Mouse (Mus musculus) retina, embryonic 14.5 days (tissue): ENCODE results near the gene Bicral.
A peak's percentile ranks its signal among the peaks of the same experiment; 100 is the strongest.
"Not testable (repeated sequence)": the region's sequence is repeated elsewhere in the genome, so short reads cannot be mapped to it uniquely, and the experiment has no call there.

Source experiments
- DNase-seq: peaks from one replicate; pipeline ENCODE4 v3.0.0-alpha.2; 2015; ENCODE audit warnings: low spot score

The Bicral gene

DNA sequence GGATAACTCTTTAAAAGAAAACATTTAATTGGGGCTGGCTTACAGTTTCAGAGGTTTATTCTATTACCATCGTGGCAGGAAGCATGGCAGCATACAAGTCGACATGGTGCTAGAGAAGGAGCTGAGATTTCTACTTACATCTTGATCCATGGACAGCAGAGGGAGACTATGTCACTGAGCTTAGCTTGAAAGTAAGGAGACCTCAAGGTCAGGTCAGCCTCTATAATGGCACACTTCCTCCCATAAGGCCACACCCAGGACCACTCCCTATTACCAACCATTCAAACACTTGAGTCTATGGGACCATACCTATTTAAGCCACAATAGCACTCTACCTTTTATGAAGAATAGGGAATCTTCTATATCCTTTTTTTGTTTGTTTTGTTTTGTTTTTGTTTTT, 65.3 kb downstream of the Bicral start:
- no peak for DNase-seq

DNA sequence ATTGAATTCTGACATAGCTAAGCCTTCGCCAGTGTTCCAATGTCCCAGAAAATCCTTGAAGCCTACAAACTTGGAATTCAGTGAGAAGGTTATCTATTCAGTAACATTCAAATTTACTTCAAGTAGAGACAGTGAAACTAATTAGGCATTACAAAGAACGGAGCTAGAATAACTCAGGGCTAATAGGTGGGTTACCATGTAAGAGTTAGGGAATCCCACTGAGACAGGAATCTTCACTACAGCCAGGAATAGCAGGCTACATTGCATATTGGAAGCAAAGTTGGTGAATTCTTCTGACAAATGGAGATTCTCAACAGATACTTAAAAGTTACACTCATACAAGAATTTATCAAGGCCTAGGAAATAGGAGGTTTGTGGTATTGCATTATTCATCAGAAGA, 70.3 kb downstream of the Bicral start:
- DNase-seq, result not testable (repeated sequence)

- DNase-seq, result no peak
These were observed 71.3 kb downstream of the Bicral start for GRCm38 (mm10) chr17:46786952-46787351.

- no peak for DNase-seq
These were observed 75.1 kb downstream of the Bicral start for GRCm38 (mm10) chr17:46783222-46783565.

DNA sequence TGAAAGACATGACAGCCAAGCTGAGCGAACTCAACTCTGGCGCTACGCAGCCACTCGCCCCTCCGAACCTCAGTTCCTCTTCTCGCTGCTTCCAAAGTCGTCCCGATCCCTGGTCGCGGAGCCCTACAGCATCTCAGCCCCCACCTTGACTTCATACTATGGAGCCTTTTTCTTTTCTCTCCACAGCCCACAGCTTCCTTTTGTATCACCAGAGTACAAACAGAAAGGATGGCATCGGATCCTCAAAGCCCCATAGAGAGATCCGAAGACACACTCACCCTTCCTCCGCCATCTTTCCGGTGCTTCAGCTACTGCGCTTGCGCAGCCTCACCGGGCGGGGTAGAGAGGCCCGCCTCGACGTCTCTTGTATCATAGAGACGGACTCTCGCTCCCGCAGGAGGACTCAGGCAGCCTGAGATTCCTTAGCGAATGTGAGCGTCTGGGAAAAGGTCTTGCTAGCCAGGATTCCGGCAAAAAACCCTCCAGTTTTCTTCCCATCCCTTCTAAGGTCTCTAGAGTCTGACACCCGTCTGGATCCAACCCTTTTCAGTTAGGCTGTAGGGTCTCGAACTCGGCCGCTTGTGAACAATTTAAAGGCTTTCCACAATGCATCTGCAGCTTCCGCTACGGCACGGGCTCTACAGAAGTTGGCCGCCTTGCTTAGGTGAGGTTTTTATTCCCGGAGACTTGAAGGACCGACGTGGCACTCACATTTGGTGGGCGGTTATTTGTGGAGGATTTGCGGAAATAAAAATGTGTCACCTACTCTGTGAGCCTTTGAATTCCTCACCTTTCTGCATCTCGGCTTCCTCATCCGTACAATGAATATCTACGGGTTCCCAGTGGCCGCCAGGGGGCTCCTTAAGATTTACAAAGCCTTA, 75.7 kb downstream of the Bicral start, which contains the start of gene Rpl7l1:
Rpl7l1 (minus strand) TSS at position 332 of the 881 bp plus-strand sequence.
- DNase-seq, result peak; percentile 96

GRCm38 (mm10) chr17:46781876-46782275, 76.4 kb downstream of the Bicral start:
- peak; percentile 11 for DNase-seq

DNA sequence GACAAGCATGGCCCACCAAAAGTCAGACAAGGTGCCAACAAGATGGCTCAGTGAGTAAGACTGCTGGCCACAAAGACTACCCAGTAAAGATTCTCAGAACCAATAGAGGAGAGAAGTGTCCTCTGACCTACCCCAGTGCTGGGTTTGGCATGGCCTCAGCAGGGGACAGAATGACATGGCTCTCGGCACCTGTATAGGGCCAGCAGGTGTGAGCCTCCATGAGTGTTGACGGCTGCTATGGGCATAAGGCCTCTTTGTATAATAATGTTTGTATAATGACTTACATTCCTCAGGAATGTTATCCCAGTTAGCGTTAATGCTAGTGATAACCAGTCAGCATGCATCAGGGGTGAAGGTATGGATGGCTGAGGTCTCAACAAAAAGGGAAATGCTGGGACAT, 82.2 kb downstream of the Bicral start:
- DNase-seq, result no peak

- no peak for DNase-seq
These were observed 83.2 kb downstream of the Bicral start for GRCm38 (mm10) chr17:46775070-46775469.

DNA sequence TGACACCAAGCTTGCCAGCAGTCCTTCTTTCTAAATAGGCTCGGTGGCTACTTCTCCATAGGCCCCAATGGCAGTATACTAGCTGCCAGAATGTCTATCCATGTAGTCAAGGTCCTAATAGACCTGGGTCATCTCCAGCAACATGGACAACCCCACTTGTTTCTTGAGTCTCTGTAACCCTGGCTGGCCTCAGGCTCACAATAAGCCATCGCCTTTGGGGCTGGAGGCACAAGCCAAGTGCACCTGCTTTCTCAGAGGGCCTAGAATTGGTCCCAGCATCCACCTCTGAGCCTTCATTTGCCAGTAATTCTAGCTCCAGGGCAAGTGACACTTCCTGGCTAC, 84.2 kb downstream of the Bicral start:
- no peak for DNase-seq

DNA sequence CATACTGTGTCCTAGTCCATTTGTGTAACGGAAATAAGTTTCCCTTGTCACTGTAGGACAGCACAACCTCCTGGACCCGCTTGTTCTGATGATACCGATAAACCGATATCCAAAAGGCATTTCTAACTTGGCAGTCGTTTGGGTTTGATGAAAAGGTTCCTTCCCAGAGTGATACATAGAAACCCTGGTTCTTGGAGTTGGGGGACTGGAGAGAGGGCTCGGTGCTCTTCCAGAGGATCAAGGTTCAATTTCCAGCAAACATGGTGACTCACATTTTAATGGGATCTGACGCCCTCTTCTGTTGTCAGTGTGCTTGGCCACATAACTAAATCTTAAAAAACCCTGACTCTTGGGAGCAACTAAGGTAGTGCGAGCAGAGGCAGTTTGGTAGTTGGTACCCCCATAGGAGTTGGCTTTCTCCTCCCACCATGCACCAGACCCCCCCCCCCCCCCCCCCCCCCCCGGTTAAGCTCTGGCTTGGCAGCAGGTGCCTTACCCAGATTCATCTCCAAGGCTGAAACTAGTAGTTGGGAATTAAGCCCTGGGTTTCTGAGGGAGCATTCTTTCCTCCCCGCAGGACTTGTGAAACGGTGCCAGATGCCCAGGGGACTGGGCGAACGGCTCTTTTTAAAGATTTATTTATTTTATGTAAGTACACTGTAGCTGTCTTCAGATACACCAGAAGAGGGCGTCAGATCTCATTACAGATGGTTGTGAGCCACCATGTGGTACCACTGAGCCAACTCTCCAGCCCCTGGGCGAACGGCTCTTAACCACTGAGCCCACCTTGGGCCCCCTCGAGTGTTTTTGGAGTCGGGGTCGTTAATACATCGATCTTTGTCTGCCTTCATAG, 84.8 kb downstream of the Bicral start:
- DNase-seq, result peak; percentile 34

DNA sequence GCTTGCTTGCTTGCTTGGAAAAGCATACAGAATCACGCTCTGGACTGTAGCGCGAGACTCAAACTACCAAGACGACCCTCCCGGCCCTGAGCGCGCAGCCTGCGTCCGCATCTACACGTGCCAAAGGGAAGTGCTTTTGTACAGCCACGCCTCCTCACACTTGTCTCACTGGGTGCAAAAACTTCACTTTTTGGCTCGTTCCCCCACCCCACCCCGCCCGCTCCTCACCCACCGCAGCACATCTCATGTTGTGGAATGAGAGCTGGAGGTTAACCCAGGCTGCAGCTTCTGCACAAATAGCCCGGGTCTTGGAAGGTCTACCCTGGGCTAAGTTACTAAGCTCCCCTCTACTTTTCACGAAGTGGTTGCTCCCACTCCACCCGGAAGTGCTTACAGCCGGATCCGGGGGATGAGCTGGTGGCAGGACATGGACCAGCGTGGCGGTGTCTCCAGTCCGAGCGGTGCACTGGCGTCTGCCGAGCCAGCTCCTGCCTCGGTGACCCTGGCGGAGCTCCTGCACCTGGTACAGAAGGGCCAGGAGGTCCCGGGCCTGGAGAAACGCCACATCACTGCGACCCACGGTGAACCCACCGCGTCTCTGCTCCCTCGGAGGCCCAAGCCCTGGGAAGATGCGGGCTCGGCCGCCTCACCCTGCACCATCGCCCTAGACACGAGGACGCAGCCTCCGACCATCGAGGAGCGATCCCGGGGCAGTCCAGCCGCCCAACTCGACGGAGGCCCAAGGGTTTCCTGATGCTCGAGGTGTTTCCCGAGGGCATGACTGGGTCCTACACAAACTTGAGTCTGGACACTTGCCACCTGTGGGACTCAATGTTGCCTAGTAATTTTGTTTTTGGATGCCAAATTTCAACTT, 85.6 kb downstream of the Bicral start, which contains the start of gene 2310039H08Rik:
2310039H08Rik (plus strand) TSS at position 232 of the 874 bp plus-strand sequence.
- DNase-seq, result peak; percentile 90

DNA sequence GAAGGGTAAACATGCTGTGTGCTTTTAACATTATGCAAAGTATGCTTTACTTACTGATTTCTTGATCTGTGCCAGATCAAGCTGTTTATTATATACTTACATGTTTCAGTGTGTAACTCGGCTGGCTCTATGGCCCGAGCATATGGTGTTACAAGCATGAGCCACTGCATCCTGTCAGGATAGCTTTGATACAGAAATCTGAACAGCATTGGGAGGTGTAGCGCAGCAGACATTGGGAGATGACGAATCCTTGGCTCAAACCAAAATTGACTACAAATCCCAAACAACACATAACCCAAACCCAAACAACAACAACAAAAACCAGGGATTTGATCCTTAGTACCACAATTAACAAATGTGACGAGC, 86.3 kb downstream of the Bicral start:
- no peak for DNase-seq

- DNase-seq, result no peak
These were observed 86.7 kb downstream of the Bicral start for GRCm38 (mm10) chr17:46771616-46772015.

DNA sequence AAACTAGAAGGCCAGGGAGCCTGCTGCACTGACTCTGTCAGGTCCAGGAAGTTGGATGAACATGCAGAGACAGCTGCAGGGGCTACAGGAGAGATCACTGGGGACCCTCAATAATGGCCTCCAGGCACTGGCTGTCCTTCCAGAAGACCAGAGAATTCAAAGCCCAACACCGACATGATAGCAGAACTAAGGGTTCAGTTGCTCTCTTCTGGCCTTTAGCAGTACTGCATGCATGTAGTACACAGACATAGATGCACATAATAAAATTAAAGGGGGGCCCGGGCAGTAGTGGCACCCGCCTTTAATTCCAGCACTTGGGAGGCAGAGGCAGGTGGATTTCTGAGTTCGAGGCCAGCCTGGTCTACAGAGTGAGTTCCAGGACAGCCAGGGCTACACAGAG, 87.3 kb downstream of the Bicral start:
- DNase-seq, result peak; percentile 26

DNA sequence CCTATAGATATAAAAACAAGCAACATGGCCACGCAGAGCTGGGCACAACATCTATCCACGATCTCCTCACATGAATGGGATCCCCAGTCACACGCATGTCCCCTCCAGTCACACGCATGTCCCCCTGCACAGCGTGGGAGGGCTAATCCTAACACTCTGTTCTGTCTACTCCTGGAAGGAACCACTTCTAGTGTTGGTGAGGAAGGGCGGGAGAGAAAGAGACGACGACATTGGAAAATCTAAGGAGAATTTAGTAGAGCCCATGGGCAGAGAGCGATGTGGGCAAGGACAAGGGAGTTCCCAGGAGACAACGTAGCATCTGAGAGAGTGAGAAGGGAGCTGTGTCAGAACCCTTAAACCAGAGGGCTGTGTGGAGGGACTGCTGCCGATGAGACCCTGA, 87.7 kb downstream of the Bicral start:
- DNase-seq, result no peak

DNA sequence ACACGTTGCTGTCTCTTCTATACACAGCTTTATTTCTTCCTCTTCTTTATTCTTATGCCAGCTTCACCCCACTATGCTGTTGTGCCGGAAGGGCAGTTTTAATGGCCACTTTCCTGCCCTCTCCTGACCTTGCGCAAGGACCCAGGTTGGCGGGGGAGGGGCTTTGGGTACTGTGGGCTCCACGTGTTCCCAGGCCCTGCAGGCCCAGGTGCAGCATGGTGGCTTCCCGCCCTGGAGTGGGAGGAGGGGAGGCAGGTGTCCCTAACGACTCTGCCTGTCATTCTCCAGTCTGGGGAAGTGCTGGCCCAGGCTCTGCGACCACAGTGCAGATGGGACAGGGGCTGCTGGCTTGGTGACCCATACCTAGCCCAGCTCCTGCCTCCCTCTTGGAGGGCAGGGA, 90.4 kb downstream of the Bicral start:
- no peak for DNase-seq

DNA sequence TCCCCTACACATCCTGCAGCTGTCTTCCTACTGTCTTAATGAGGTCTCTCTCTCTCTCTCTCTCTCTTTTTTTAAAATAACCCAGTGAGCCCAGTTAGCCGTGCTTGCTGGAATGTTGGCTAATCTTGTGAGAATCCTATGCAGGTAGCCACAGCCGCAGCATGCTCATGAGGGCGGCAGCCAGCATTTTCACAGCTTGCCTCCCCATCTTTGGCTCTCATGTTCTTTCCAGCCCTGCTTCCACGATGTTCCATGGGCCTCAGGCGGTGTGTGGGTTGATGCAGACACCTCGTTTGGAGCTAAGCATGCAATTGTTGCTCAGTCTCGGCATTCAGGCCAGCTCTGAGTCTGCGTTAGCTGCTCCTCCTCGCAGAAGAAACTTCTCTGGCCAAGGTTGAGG, 93.4 kb downstream of the Bicral start:
- not testable (repeated sequence) for DNase-seq

GRCm38 (mm10) chr17:46763544-46763943, 94.7 kb downstream of the Bicral start, which contains the start of gene Ptcra:
Gene Ptcra, minus strand, starts transcription at chr17:46763712.
- no peak for DNase-seq

GRCm38 (mm10) chr17:46758753-46759152, 99.5 kb downstream of the Bicral start:
- no peak for DNase-seq

DNA sequence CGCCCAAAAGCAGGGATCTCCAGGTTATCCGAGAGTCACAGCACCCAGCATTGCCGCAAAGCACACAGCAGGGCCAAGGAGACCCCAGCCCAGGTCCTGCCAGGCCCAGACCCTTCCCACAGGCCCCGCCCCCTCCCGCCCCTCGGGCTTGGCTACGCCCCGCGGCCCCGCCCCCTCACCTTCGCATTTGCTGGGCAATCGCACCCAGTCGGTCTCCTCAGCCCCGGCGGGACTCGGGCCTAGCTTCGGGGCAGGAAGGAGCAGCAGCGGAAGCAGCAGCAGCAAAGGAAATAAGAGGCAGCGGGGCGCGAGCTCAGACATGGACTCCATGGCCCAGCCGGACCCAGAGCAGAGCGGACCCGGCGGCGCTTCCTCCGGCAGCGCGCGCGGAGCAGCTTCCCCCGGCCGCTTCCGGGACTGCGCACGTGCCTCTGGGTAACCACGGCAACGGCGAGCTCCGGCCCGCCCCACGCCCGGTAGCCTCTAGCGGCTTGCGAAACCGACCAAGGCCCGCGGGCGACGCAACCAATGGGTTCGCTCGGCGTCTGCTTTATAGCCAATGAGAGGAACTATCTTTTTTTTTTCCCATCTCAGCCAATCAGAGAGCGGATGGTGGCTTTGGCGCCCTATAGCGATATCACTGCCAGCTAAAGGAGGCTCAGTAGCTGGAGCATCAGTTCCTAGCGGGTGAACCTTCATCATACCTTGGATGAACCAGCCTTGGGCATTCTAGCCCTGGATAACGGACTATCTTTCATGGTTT, 106.3 kb downstream of the Bicral start, which contains the start of gene Cnpy3:
Cnpy3 (minus strand) TSS at position 421 of the 763 bp plus-strand sequence.
- DNase-seq, result peak; percentile 99
